Mouse (Mus musculus): ENCODE data around the gene Adsl.

Adsl gene

DNA sequence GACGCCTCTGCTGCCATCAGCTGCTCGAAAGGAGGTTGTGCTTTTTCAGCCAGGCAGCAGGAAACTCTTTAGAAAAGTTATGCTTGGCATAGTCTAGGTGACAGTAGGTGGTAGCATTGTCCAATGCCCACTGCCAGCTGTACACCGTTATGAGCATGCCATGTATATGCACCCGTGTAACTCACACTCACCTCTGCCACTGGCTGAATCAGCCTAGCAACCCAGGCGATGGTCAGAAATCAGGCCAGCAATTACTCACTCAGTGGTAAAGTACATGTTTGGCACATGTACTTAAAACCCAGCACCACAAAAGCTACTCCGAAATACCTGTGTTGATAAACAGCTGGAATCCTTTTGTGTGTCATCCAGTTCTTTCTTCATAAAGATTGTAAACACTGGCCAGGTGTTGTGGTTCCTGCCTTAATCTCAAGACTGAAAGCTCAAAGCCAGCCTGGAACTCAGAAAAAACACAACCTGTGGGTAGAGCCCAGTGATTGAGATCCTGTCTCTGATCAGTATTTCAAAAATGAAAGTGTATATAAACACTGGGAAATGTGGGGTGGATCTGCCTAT is 6.7 kb upstream of the Adsl start:
- DNase-seq (ENCODE audit: low read depth): peak; percentile 56

DNA sequence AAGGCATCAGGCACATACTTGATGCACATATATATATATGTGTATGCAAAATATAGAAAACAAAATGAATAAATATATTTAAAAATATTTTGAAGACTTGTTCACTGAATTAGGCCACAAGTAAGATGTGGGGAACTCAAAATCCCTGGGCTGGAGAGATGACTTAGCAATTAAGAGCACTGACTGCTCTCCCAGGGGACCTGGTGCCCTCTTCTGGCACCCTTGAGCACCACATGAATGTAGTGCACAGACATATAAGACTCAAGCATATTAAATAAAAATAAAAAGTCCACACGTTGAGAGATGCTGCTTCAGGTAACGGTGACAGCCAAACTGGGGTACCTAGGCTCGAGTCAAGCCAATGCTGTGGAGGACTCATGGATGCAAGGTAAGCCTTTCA is 2.4 kb upstream of the Adsl start:
- peak; percentile 80 for DNase-seq (ENCODE audit: low read depth)

- no peak for DNase-seq (ENCODE audit: low read depth)
These were observed 1.1 kb downstream of the Adsl start for GRCm38 (mm10) chr15:80949431-80949830.

GRCm38 (mm10) chr15:80950055-80950454 is 1.8 kb downstream of the Adsl start:
- DNase-seq (ENCODE audit: low read depth): no peak

DNA sequence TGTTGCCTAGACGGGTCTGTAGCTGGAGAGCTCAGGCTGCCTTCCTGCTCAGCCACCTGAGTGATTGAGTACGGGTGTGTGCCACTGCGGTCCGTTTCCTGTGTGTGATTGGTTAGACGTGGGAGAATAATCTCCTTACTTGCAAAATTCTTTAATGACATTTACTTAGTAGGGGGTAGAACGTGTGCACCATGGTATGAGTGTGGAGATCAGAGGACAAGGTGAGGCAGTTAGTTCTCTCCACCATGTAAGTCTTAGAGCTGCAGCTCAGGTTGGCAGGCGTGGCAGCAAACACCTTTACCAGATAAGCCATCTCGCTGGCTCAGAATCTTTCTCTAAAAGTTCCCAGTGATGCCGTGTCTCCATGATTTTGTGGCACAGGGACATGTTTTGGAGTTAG is 5.7 kb downstream of the Adsl start:
- DNase-seq (ENCODE audit: low read depth): no peak

GRCm38 (mm10) chr15:80954861-80955260 is 6.6 kb downstream of the Adsl start:
- DNase-seq (ENCODE audit: low read depth): no peak

DNA sequence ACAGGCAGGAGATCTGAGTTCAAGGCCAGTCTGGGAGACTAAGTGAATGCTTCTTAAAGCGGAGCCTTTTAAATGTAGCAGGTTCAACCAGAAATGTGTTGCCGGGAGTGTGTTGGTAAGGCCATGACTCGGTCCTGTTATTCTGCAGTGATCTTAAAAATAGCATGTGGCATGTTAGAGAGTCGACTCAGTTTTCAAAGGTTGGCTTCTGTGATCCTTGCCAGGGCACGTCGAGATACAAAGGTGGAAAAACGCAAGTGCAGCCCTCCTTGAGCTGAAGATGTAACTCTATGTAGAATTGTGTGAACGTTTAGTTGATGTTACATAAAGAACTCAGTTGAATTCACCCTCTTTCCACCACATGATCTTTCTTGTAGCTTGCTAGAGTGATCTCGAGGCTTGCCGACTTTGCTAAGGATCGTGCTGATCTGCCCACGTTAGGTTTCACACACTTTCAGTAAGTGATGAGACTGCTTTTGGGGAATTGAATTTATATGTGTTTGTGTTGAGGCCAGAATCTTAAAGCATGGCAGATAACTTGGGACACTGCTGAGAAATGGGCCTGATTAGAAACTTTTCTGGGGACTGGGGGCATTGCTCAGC is 7.6 kb downstream of the Adsl start:
- no peak for DNase-seq (ENCODE audit: low read depth)

GRCm38 (mm10) chr15:80969371-80969770 is 21.1 kb downstream of the Adsl start:
- DNase-seq (ENCODE audit: low read depth): no peak

DNA sequence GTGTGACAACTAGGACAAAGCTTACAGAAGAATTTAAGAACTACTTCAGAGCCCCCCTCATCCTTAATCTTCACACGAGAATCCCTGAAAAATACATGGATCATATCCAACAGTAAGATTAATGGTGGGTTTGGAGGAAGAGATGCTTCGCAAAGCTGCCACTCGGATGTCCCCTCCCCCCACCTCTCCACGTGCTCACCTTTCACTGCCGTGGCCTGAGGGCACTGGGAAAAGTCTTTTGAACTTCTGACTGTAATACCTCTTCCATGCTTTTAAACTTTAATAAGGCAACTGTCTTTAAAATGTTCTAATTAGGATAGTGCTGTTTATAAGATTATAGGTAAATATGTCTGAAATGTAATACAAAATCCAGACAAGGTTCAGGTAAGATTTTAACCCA is 26.0 kb downstream of the Adsl start:
- no peak for DNase-seq (ENCODE audit: low read depth)

DNA sequence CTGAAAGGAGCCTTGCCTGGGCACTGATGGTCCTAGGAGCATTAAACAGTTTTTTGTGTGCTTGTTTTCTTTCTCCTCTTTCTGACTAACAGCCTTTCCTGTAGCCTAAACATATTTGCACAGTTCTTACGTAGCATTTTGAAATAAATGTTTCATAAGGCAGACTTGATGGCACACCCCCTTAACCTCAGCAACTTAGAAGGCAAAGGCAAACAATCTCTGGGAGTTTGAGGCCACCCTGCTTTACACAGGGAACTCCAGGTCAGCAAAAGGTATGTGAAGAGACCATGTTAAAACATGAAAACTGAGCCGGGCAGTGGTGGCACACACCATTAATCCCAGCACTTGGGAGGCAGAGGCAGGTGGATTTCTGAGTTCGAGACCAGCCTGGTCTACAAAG is 27.4 kb downstream of the Adsl start:
- no peak for DNase-seq (ENCODE audit: low read depth)

GRCm38 (mm10) chr15:80977620-80978334 is 29.5 kb downstream of the Adsl start, which contains the start of gene Sgsm3:
TSS of gene Sgsm3 (plus strand) at chr15:80977765.
- DNase-seq (ENCODE audit: low read depth): peak; percentile 86

DNA sequence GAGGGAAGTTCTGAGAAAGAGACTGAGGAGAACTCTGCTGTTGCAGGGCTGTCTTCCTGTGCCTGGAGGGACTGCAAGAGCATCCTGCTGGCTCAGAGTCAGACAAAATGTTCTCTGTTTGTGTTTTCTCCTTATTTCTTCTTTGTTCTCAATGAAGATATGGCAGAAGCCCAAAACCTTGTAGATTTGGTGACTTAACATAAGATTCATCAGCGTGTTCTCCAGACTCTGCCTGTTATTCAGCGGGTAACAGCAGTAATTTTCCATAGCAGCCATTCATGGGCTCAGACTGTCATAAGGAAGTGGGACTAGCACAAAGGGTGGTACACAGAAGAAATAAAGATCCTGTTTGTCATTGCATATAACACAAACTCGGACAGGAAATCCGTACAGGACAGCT is 31.3 kb downstream of the Adsl start:
- DNase-seq (ENCODE audit: low read depth): no peak

GRCm38 (mm10) chr15:80981176-80981575 is 32.9 kb downstream of the Adsl start:
- no peak for DNase-seq (ENCODE audit: low read depth)

GRCm38 (mm10) chr15:80983264-80983663 is 35.0 kb downstream of the Adsl start:
- no peak for DNase-seq (ENCODE audit: low read depth)

- DNase-seq (ENCODE audit: low read depth): no peak
These were observed 40.0 kb downstream of the Adsl start for GRCm38 (mm10) chr15:80988331-80988730.

DNA sequence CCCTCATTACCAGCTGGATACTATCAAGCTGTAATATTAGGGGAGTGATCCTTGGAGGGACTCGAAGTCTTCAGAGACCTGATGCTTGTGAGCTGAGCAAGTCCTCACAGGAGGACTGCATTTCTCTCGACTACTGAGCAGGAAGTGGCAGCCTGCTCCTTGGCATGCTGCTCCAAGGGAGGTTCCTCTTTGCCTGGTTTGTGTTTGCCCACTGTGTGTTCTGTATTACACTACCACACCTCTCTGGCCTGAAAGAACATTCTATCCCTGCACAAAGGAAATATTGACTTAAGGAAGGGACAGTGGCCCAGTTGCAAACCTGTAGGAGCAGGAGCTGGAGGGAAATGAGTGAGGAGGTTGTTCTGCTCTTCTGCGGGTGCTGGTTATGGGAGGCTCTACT is 41.4 kb downstream of the Adsl start:
- DNase-seq (ENCODE audit: low read depth): no peak

- DNase-seq (ENCODE audit: low read depth): no peak
These were observed 46.7 kb downstream of the Adsl start for GRCm38 (mm10) chr15:80994959-80995358.

- DNase-seq (ENCODE audit: low read depth): no peak
These were observed 48.0 kb downstream of the Adsl start for GRCm38 (mm10) chr15:80996090-80996835.

- DNase-seq (ENCODE audit: low read depth): no peak
These were observed 48.8 kb downstream of the Adsl start for GRCm38 (mm10) chr15:80997077-80997476.

GRCm38 (mm10) chr15:81000419-81001138 is 52.3 kb downstream of the Adsl start:
- DNase-seq (ENCODE audit: low read depth): no peak

DNA sequence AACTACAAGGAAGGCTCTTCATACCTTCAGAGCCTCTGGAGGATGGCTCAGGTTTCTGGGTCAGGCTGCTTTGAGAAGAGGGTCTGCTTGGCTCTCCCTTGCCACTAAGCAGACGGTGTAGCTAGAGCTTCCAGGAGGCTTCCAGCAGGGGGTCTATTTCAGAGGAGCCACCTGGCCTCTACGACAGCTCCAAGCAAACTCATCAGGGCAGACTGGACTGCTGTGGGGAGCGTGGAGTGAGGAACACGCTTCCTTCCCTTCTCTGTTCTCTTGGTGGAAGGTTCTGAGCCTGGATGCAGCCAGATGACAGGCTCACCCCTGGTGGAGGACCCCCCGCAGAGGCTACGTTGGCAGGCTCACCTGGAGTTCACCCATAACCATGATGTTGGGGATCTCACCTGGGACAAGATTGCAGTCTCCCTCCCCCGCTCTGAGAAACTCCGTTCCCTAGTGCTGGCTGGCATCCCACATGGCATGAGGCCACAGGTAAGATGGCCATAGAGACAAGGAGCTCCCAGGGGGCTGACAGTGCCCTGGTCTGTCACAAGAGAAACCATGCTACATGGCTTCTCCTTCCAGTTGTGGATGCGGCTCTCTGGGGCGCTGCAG is 57.9 kb downstream of the Adsl start:
- DNase-seq (ENCODE audit: low read depth): no peak

DNA sequence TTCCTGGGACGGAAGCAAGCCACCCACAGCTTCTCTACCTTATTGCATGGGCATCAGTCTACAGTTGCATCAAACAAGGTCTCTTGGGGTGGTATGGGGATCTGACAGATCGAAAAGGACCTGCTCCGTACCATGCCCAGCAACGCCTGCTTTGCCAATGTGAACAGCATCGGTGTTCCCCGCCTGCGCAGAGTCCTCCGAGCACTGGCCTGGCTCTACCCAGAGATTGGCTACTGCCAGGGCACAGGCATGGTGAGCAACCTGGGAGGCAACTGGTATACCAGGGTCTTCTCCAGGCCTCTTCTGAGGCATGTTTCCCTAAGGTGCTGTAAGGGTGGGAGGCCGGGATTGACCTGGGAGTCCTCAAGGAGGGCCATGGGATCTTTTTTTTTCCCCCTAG is 59.0 kb downstream of the Adsl start:
- no peak for DNase-seq (ENCODE audit: low read depth)

Data from naive thymus-derived CD4-positive, alpha-beta T cell, adult 2 months (primary cell).